Mouse (Mus musculus) MEL (cell line): ENCODE results near the gene Ndufb3. TPM values are rescaled to one million over a fixed set of nuclear protein-coding genes. Genes with fewer than 3 reads are reported as not detected.

Experiments used
- DNase-seq: peaks from one replicate; pipeline ENCODE4 v3.0.0; 2011; ENCODE audit warnings: low read depth, low spot score
- H3K27ac ChIP-seq: 2 replicates; pipeline ENCODE4 v1.5.1; 2012; ENCODE audit warnings: low read depth, mild to moderate bottlenecking, control low read depth, low read length, moderate library complexity; ENCODE audit not compliant: control insufficient read depth
- H3K27me3 ChIP-seq, 2 experiments: fragments of 150-350 bp in 1 of 2; sonication (generic) in 1 of 2; 2 replicates each; pipeline ENCODE4 v1.6.1; 2012; ENCODE audit warnings: low read length in 2 of 2, mild to moderate bottlenecking in 2 of 2, improper control_type of control experiment in 1 of 2, moderate library complexity in 1 of 2; ENCODE audit not compliant: insufficient read depth in 2 of 2, control insufficient read depth in 1 of 2
- H3K36me3 ChIP-seq, 2 experiments: 2 replicates each; pipeline ENCODE4 v1.6.1; 2012 to 2014; ENCODE audit warnings: low read length in 2 of 2, improper control_type of control experiment in 1 of 2, inconsistent platforms in 1 of 2, mild to moderate bottlenecking in 1 of 2; ENCODE audit not compliant: insufficient read depth in 2 of 2, control insufficient read depth in 1 of 2
- H3K4me1 ChIP-seq, 2 experiments: fragments of 150-350 bp in 1 of 2; sonication (generic) in 1 of 2; 2 replicates each; pipeline ENCODE4 v1.6.1; 2012; ENCODE audit warnings: low read length in 2 of 2, improper control_type of control experiment in 1 of 2, mild to moderate bottlenecking in 1 of 2; ENCODE audit not compliant: insufficient read depth in 2 of 2, control insufficient read depth in 1 of 2
- H3K4me3 ChIP-seq, 2 experiments: fragments of 150-350 bp in 1 of 2; sonication (generic) in 1 of 2; 2 replicates each; pipeline ENCODE4 v1.5.1; 2012; ENCODE audit warnings: low read depth in 2 of 2, low read length in 2 of 2, mild to moderate bottlenecking in 2 of 2, moderate library complexity in 2 of 2, control low read depth in 1 of 2, improper control_type of control experiment in 1 of 2; ENCODE audit not compliant: control insufficient read depth in 1 of 2, insufficient read depth in 1 of 2
- H3K79me2 ChIP-seq: 2 replicates; pipeline ENCODE4 v1.6.1; 2012; ENCODE audit warnings: mild to moderate bottlenecking, low read length, moderate library complexity; ENCODE audit not compliant: control insufficient read depth, poor library complexity, insufficient read depth
- H3K9ac ChIP-seq: 2 replicates; pipeline ENCODE4 v1.6.1; 2012; ENCODE audit warnings: low read depth, mild to moderate bottlenecking, control low read depth, low read length, moderate library complexity; ENCODE audit not compliant: control insufficient read depth, poor library complexity, severe bottlenecking
- H3K9me3 ChIP-seq: fragments of 150-350 bp; sonication (generic); replicated peaks from 2 replicates; pipeline ENCODE4 v1.6.1; 2012; ENCODE audit warnings: mild to moderate bottlenecking, low read length, improper control_type of control experiment, moderate library complexity; ENCODE audit not compliant: insufficient read depth
- CHD2 ChIP-seq: IDR thresholded peaks from 2 replicates; pipeline ENCODE4 v1.6.1; 2011; ENCODE audit warnings: low read length, improper control_type of control experiment
- CTCF ChIP-seq, 3 experiments: IDR thresholded peaks in 2 of 3; conservative IDR thresholded peaks in 1 of 3; 2 replicates each; pipeline ENCODE4 v1.5.1; 2011 to 2012; ENCODE audit warnings: low read length in 3 of 3, low read depth in 2 of 3, mild to moderate bottlenecking in 2 of 3, improper control_type of control experiment in 1 of 3, inconsistent platforms in 1 of 3, mixed read lengths in 1 of 3, moderate library complexity in 1 of 3; ENCODE audit not compliant: control insufficient read depth in 1 of 3, insufficient read depth in 1 of 3, poor library complexity in 1 of 3, severe bottlenecking in 1 of 3
- E2F4 ChIP-seq: IDR thresholded peaks from 2 replicates; pipeline ENCODE4 v1.6.1; 2011; ENCODE audit warnings: low read depth, low read length, improper control_type of control experiment, borderline replicate concordance
- ELF1 ChIP-seq: IDR thresholded peaks from 2 replicates; pipeline ENCODE4 v1.6.1; 2014; ENCODE audit warnings: low read depth, mild to moderate bottlenecking, inconsistent platforms, low read length, improper control_type of control experiment, moderate library complexity
- EP300 ChIP-seq, 2 experiments: IDR thresholded peaks; 2 replicates each; pipeline ENCODE4 v1.6.1; 2011; ENCODE audit warnings: improper control_type of control experiment in 2 of 2, low read length in 2 of 2, low read depth in 1 of 2, mild to moderate bottlenecking in 1 of 2
- JUND ChIP-seq: IDR thresholded peaks from 2 replicates; pipeline ENCODE4 v1.6.1; 2011; ENCODE audit warnings: low read depth, mild to moderate bottlenecking, improper control_type of control experiment, low read length
- NELFE ChIP-seq: IDR thresholded peaks from 2 replicates; pipeline ENCODE4 v1.6.1; 2011; ENCODE audit warnings: low read depth, low read length, improper control_type of control experiment
- RAD21 ChIP-seq: IDR thresholded peaks from 2 replicates; pipeline ENCODE4 v1.6.1; 2011; ENCODE audit warnings: mild to moderate bottlenecking, low read depth, low read length, improper control_type of control experiment
- RCOR1 ChIP-seq: IDR thresholded peaks from 2 replicates; pipeline ENCODE4 v1.6.1; 2012; ENCODE audit warnings: low read depth, mild to moderate bottlenecking, inconsistent platforms, low read length, improper control_type of control experiment
- SIN3A ChIP-seq: IDR thresholded peaks from 2 replicates; pipeline ENCODE4 v1.6.1; 2012; ENCODE audit warnings: low read length, improper control_type of control experiment, inconsistent platforms
- SMC3 ChIP-seq: IDR thresholded peaks from 2 replicates; pipeline ENCODE4 v1.6.1; 2011; ENCODE audit warnings: low read depth, low read length, improper control_type of control experiment
- TAL1 ChIP-seq: IDR thresholded peaks from 2 replicates; pipeline ENCODE4 v1.6.1; 2012; ENCODE audit warnings: mild to moderate bottlenecking, inconsistent platforms, low read length, moderate library complexity, mixed read lengths
- TCF12 ChIP-seq: IDR thresholded peaks from 2 replicates; pipeline ENCODE4 v1.6.1; 2014; ENCODE audit warnings: low read depth, mild to moderate bottlenecking, inconsistent platforms, low read length, improper control_type of control experiment, moderate library complexity
- UBTF ChIP-seq: IDR thresholded peaks from 2 replicates; pipeline ENCODE4 v1.6.1; 2012; ENCODE audit warnings: low read depth, mild to moderate bottlenecking, inconsistent platforms, low read length, improper control_type of control experiment, moderate library complexity, borderline replicate concordance; ENCODE audit not compliant: insufficient read depth
- USF1 ChIP-seq: IDR thresholded peaks from 2 replicates; pipeline ENCODE4 v1.6.1; 2014; ENCODE audit warnings: low read depth, mild to moderate bottlenecking, inconsistent platforms, low read length, improper control_type of control experiment, moderate library complexity
- ZC3H11A ChIP-seq: IDR thresholded peaks from 2 replicates; pipeline ENCODE4 v1.6.1; 2012; ENCODE audit warnings: low read depth, mild to moderate bottlenecking, inconsistent platforms, low read length, improper control_type of control experiment
- ZMIZ1 ChIP-seq: IDR thresholded peaks from 2 replicates; pipeline ENCODE4 v1.6.1; 2012; ENCODE audit warnings: low read depth, mild to moderate bottlenecking, inconsistent platforms, low read length, improper control_type of control experiment, moderate library complexity
- polyA plus RNA-seq, 2 experiments: library from polyadenylated mRNA; stranded (reverse) in 1 of 2; unstranded in 1 of 2; fragments of >175 nt in 1 of 2; fragments of >200 nt in 1 of 2; gene quantifications; 2 replicates each; pipeline versions ENCODE4 v1.2.1 to v1.2.4; 2012; ENCODE audit warnings: low replicate concordance in 2 of 2, low read depth in 1 of 2; ENCODE audit not compliant: insufficient read length in 2 of 2, insufficient read depth in 1 of 2, missing spikeins in 1 of 2
- total RNA-seq: library from RNA; depleted of rRNA; stranded (reverse); fragments of 300-350 nt; gene quantifications from 2 replicates; pipeline ENCODE4 v1.2.3, GENCODE M21; 2012

Ndufb3 gene
- total and polyA plus RNA-seq, 3 experiments: 98.3 to 172 TPM; not detected in 1

DNA sequence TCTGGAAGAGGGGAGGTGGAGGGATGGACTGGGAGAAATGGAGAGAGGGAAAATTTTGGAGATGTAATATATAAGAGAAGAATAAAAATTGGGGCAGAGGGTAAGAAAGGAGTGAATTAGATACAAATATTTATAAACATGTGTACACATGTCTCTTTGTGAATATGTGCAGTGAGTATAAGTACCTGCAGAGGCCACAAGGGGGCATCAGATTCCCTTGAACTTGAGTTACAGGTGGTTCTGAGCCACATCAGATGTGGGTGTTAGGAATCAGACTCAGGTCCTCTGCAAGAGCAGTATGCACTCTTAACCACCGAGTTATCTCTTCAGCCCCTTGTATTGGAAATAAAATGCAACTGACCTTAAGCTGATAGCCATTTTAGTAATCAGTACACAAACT lies 23.7 kb upstream of the Ndufb3 start:
- Histone ChIP-seq H3K27ac (no peak overlapping the region), H3K9ac (no peak overlapping the region), H3K79me2 (no peaks in the 10 kb centered on the region; the same call in 1 of the 2 replicates), H3K9me3 (no peaks in the 10 kb centered on the region), H3K27me3 (no peaks in the 10 kb centered on the region), H3K4me3 (no peak overlapping the region), H3K4me1 (no peaks in the 10 kb centered on the region), H3K36me3 (peaks cover 0 to 1% of the 10 kb centered on the region in 2 experiments; a peak in 1 of 4 replicates)
- TF ChIP-seq RCOR1: no peak
- TF ChIP-seq SMC3: peak; percentile 85
- TF ChIP-seq ZC3H11A: peak; percentile 37; the same call in 1 of the 2 replicates
- TF ChIP-seq CHD2: no peak
- no peak for TF ChIP-seq EP300 (IDR thresholded peaks at IDR 0.05; ENCODE audit: low read depth in 1 of 2, low read length in 2 of 2)
- TF ChIP-seq RAD21: peak; percentile 57
- peak; percentile 40 to 77 (median 59) for TF ChIP-seq CTCF (IDR thresholded peaks at IDR 0.05 in 2 of 3, conservative IDR thresholded peaks at IDR 0.05 in 1 of 3; ENCODE audit: control insufficient read depth in 1 of 3, insufficient read depth in 1 of 3, low read depth in 2 of 3, low read length in 3 of 3, poor library complexity in 1 of 3, severe bottlenecking in 1 of 3)
- DNase-seq: peak; percentile 80

DNA sequence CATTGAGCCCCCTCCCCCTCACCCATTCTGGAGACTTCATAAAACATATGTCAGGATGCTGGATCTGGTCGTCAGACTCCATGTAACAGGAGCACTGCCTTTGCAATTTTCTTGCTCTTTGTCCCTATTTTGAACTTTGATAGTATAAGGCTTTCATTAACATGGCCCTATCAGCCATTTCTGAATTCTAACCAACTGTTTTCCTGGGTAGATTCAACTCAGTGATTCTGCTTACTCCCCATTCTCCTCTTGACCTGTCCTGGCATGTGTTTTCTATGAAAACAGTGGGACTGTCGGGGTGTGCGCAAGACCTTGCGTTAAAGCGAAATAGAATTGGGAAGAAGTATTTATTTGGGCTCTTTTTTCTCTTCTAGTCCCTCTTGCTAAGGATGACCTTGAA lies 21.2 kb upstream of the Ndufb3 start:
- H3K27ac ChIP-seq: no peak overlapping the region
- H3K4me3 ChIP-seq: no peak overlapping the region
- no peaks in the 10 kb centered on the region for H3K27me3 ChIP-seq
- H3K9ac ChIP-seq: no peak overlapping the region
- peaks cover 0 to 1% of the 10 kb centered on the region in 2 experiments; a peak in 2 of 4 replicates for H3K36me3 ChIP-seq
- no peaks in the 10 kb centered on the region for H3K4me1 ChIP-seq
- no peaks in the 10 kb centered on the region; the same call in 1 of the 2 replicates for H3K79me2 ChIP-seq
- DNase-seq: no peak
- no peak for TF ChIP-seq JUND
- no peaks in the 10 kb centered on the region for H3K9me3 ChIP-seq

DNA sequence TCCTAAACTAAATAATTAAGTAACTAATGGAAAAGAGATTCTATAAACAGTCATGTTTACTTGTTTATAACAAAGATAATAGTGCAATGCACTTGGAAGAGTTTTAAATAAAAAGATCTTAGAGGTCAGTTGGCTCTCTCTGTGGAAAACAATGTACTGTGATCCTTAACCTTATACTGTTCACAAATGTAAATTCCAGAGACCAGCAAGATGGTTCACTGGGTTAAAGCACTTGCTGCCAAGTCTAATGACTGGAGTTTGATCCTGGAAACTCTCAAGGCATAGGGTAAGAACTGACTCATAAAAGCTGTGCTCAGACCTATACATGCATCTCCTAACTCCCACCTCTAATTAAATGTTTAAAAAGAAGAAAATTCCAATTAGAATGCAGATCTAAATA lies 19.6 kb upstream of the Ndufb3 start:
- Histone ChIP-seq H3K9me3 (no peaks in the 10 kb centered on the region), H3K27me3 (no peaks in the 10 kb centered on the region), H3K4me3 (no peak overlapping the region), H3K4me1 (0 out of 4 replicates have a peak, but pooled peaks cover 0 to 2% of the 10 kb centered on the region in 2 experiments), H3K79me2 (no peaks in the 10 kb centered on the region; the same call in 1 of the 2 replicates), H3K9ac (no peak overlapping the region), H3K27ac (no peak overlapping the region), H3K36me3 (peaks cover 0 to 7% of the 10 kb centered on the region in 2 experiments; a peak in 3 of 4 replicates)
- no peak for TF ChIP-seq RAD21
- TF ChIP-seq TCF12: no peak
- TF ChIP-seq TAL1: no peak
- no peak for TF ChIP-seq ELF1
- no peak for TF ChIP-seq ZMIZ1
- TF ChIP-seq USF1: no peak
- TF ChIP-seq NELFE: no peak
- no peak for TF ChIP-seq CHD2
- no peak for TF ChIP-seq SIN3A
- TF ChIP-seq UBTF: no peak
- no peak for TF ChIP-seq E2F4
- DNase-seq: no peak
